Mouse (Mus musculus) liver, adult 2 months (tissue): ENCODE results near the gene Nbdy. TPM values are rescaled to one million over a fixed set of nuclear protein-coding genes. Genes with fewer than 3 reads are reported as not detected.

Experiments used
- DNase-seq: peaks from one replicate; pipeline ENCODE4 v3.0.0-alpha.2; 2011; ENCODE audit warnings: low read depth, low spot score; ENCODE audit errors: extremely low read depth
- H3K27ac ChIP-seq: fragments of 200-500 bp; replicated peaks from 2 replicates; pipeline ENCODE4 v1.5.1; 2012; ENCODE audit warnings: low read depth, mild to moderate bottlenecking, control low read depth, inconsistent platforms, low read length; ENCODE audit not compliant: insufficient read depth
- H3K27me3 ChIP-seq: fragments of 200-500 bp; 2 replicates; pipeline ENCODE4 v1.6.1; 2012; ENCODE audit warnings: mild to moderate bottlenecking, moderate library complexity, low read length, inconsistent platforms; ENCODE audit not compliant: control insufficient read depth, insufficient read depth
- H3K36me3 ChIP-seq: fragments of 200-500 bp; 2 replicates; pipeline ENCODE4 v1.6.1; 2012; ENCODE audit warnings: low read length, inconsistent platforms; ENCODE audit not compliant: control insufficient read depth, insufficient read depth
- H3K4me1 ChIP-seq: fragments of 200-500 bp; 2 replicates; pipeline ENCODE4 v1.6.1; 2011; ENCODE audit warnings: low read length; ENCODE audit not compliant: control insufficient read depth, insufficient read depth
- H3K4me3 ChIP-seq: fragments of 200-500 bp; 2 replicates; pipeline ENCODE4 v1.5.1; 2011; ENCODE audit warnings: low read depth, mild to moderate bottlenecking, control low read depth, low read length, moderate library complexity; ENCODE audit not compliant: insufficient read depth
- H3K79me2 ChIP-seq: fragments of 200-500 bp; 2 replicates; pipeline ENCODE4 v1.6.1; 2012; ENCODE audit warnings: inconsistent platforms, mild to moderate bottlenecking, low read length, moderate library complexity; ENCODE audit not compliant: control insufficient read depth, insufficient read depth
- H3K9ac ChIP-seq: fragments of 200-500 bp; 2 replicates; pipeline ENCODE4 v1.6.1; 2012; ENCODE audit warnings: low read depth, mild to moderate bottlenecking, control low read depth, inconsistent platforms, low read length
- CTCF ChIP-seq: fragments of 200-500 bp; IDR thresholded peaks from 2 replicates; pipeline ENCODE4 v1.5.1; 2011; ENCODE audit warnings: low read depth, low read length, control low read depth
- POLR2A ChIP-seq: fragments of 200-500 bp; IDR thresholded peaks from 2 replicates; pipeline ENCODE4 v1.6.1; 2011; ENCODE audit warnings: low read length, control low read depth; ENCODE audit not compliant: insufficient read depth; ENCODE audit errors: extremely low read depth
- WGBS: fragments of 180-500 bp; shearing (Covaris S2); methylation state at CpG from one replicate; pipeline ENCODE4 v1.1.7; 2018; 5-methylcytosine and 5-hydroxymethylcytosine counted together
- polyA plus RNA-seq: library from polyadenylated mRNA; depleted of rRNA; stranded (reverse); fragments of >200 nt; gene quantifications from 2 replicates; pipeline ENCODE4 v1.2.3, GENCODE M21; 2012; rRNA removed
- total RNA-seq: library from RNA; depleted of rRNA; stranded (reverse); fragments of >200 nt; gene quantifications from 2 replicates; pipeline ENCODE4 v1.2.3, GENCODE M21; 2014; rRNA removed

Nbdy gene
- total and polyA plus RNA-seq, 2 experiments = 3.6 to 5.1 TPM

DNA sequence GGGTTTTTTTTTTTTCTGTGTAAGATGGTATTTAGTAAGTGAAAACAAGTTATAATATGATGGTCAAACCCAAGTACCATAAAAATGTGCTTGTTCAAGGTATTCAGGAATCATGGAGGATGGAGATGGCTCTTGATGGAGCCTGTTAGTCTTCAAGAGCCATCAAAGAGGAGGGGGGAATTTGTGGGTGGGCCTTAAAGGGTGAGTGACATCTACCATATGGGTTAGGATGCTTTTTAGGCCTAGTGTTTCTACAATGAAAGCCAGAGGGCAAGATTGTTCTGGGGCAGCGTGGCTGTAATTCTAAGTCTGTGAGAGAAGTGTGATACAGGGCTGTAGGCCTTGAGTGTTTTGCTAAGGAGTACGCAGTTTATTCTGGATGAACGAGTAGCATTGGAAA, 1.0 kb downstream of the Nbdy start:
- no peak overlapping the region for H3K4me3 ChIP-seq
- WGBS = 69% methylated on average over 3 of the region's 3 CpGs
- no peaks in the 10 kb centered on the region for H3K27me3 ChIP-seq
- H3K79me2 ChIP-seq = no peaks in the 10 kb centered on the region; the same call in 1 of the 2 replicates
- H3K9ac ChIP-seq = no peak overlapping the region
- TF ChIP-seq CTCF = no peak
- no peak for TF ChIP-seq POLR2A
- H3K36me3 ChIP-seq = no peaks in the 10 kb centered on the region
- no peak for DNase-seq
- no peaks in the 10 kb centered on the region for H3K4me1 ChIP-seq
- H3K27ac ChIP-seq = no peak overlapping the region

GRCm38 (mm10) chrX:153735697-153736096, 12.3 kb downstream of the Nbdy start:
- Histone ChIP-seq H3K27ac (no peak overlapping the region), H3K36me3 (no peaks in the 10 kb centered on the region; the same call in 1 of the 2 replicates), H3K4me1 (no peaks in the 10 kb centered on the region), H3K79me2 (no peaks in the 10 kb centered on the region), H3K27me3 (no peaks in the 10 kb centered on the region), H3K9ac (no peak overlapping the region), H3K4me3 (no peak overlapping the region)
- DNase-seq = no peak
- TF ChIP-seq POLR2A (no peak), CTCF (no peak)
- WGBS = 83% methylated on average over 4 of the region's 4 CpGs

- Histone ChIP-seq H3K36me3 (no peaks in the 10 kb centered on the region), H3K4me1 (no peaks in the 10 kb centered on the region)
These were observed 19.1 kb downstream of the Nbdy start for GRCm38 (mm10) chrX:153742493-153742892.

DNA sequence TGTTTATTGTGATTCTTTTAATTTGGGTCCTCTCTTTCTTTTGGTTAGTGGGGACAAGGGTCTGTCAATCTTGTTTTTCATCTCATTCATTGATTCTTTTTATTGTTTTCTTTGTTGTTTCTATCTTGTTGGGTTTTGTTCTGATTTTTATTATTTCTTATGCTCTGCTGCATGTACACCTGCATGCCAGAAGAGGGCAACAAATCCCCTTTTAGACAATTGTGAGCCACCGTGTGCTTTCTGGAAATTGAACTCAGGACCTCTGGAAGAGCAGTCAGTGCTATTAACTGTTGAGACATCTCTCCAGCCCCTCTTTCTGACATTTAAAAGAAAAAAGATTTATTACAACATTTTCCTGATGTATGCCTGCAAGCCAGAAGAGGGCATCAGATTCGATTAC, 25.8 kb downstream of the Nbdy start:
- Histone ChIP-seq H3K27me3 (no peaks in the 10 kb centered on the region), H3K4me3 (no peak overlapping the region), H3K27ac (no peak overlapping the region), H3K79me2 (no peaks in the 10 kb centered on the region), H3K4me1 (no peaks in the 10 kb centered on the region), H3K9ac (no peak overlapping the region), H3K36me3 (no peaks in the 10 kb centered on the region)
- TF ChIP-seq POLR2A = no peak
- TF ChIP-seq CTCF = no peak
- DNase-seq = no peak
- 46% methylated on average over 2 of the region's 2 CpGs for WGBS

More at GRCm38 (mm10) chrX:153742493-153742892, 19.1 kb downstream of the Nbdy start:
- WGBS = 98% methylated on average over 3 of the region's 3 CpGs
- Histone ChIP-seq H3K27me3 (no peaks in the 10 kb centered on the region), H3K27ac (no peak overlapping the region), H3K79me2 (no peaks in the 10 kb centered on the region), H3K4me3 (no peak overlapping the region), H3K9ac (no peak overlapping the region)
- no peak for DNase-seq
- no peak for TF ChIP-seq POLR2A
- no peak for TF ChIP-seq CTCF

Other genes starting within 250 kb of the Nbdy start
- gene Ubqln2, start 225.4 kb upstream of the Nbdy start, total RNA-seq = 5.9 and 9.8 TPM in 2 replicates
- gene Ubqln2, start 225.4 kb upstream of the Nbdy start, polyA plus RNA-seq = 11.2 and 12.1 TPM in 2 replicates
- gene Cypt3, start 165.0 kb upstream of the Nbdy start, total RNA-seq = not detected in 2 replicates
- not detected in 2 replicates for gene Cypt3, start 165.0 kb upstream of the Nbdy start, polyA plus RNA-seq
- 1.4 and 2.1 TPM in 2 replicates for gene Kctd12b, start 27.2 kb upstream of the Nbdy start, total RNA-seq
- 0.19 and 0.34 TPM in 2 replicates for gene Kctd12b, start 27.2 kb upstream of the Nbdy start, polyA plus RNA-seq
- gene Spin2c, start 108.6 kb downstream of the Nbdy start, total RNA-seq = 0.83 and 1.5 TPM in 2 replicates
- gene Spin2c, start 108.6 kb downstream of the Nbdy start, polyA plus RNA-seq = 0.35 and 0.55 TPM in 2 replicates